8 mouse cellular contexts compared by ENCODE assay signal in the genomic region with DNA sequence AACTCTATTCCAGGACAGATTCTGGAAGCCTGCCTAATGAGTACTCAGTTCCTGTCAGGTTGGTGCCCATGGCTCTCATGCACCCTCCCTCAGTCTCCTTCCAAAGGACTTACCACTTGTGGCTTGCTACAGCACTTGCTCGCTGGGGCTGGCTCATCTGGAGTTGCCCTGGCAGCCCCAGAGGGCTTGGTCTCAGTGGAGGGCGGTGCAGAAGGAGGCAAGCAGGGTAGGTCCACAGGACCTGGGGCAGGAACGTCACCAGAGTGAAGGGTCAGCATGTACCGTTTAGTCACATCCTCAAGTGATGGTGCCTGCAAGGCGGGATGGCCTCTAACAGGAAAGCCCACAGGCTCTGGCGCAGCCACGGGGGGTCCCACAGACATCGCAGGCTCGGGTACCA. TPM values are rescaled to one million over a fixed set of nuclear protein-coding genes. Genes with fewer than 3 reads are reported as not detected.
DNase-seq lines count a peak whose midpoint lies in the region; ATAC-seq lines count a peak whose summit lies in the region.

No protein-coding gene starts in this region.

- no peak for ATAC-seq in forebrain, embryonic 15.5 days (replicated peaks)
- ATAC-seq in limb, embryonic 12.5 days (ENCODE audit: insufficient number of reproducible peaks, insufficient read depth, low FRiP score, low TSS enrichment, low read depth): no peak
- no peak for ATAC-seq in neural tube, embryonic 14.5 days (ENCODE audit: low read depth)
- no peak for ATAC-seq in CD4-positive, CD25-positive, alpha-beta regulatory T cell, adult 4 months

- no peak overlapping the region for H3K9ac ChIP-seq in forebrain, embryonic 15.5 days (replicated peaks)
- peak overlapping the region; percentile 97 for H3K9ac ChIP-seq in limb, embryonic 12.5 days (replicated peaks)
- H3K9ac ChIP-seq in neural tube, embryonic 14.5 days (replicated peaks; ENCODE audit: low read depth, low read length): 0 out of 2 replicates have a peak overlapping the region, but pooled peaks have one; percentile 7

- H3K4me2 ChIP-seq in forebrain, embryonic 15.5 days (replicated peaks): peak overlapping the region; percentile 43
- H3K4me2 ChIP-seq in limb, embryonic 12.5 days: peak overlapping the region; percentile 98
- peak overlapping the region; percentile 69 for H3K4me2 ChIP-seq in neural tube, embryonic 14.5 days (ENCODE audit: low read depth, low read length)

- DNase-seq in kidney, adult 11 months: peak; percentile 64
- no peak for DNase-seq in kidney, adult 9 months
- DNase-seq in ovary, postnatal 14 days (ENCODE audit: low spot score): no peak
- DNase-seq in adrenal gland, postnatal 4 days (ENCODE audit: low spot score in 2 of 2): no peak

- peak overlapping the region; percentile 20 for H3K4me3 ChIP-seq in forebrain, embryonic 15.5 days
- H3K4me3 ChIP-seq in limb, embryonic 12.5 days (replicated peaks): peak overlapping the region; percentile 95
- H3K4me3 ChIP-seq in neural tube, embryonic 14.5 days (ENCODE audit: low read depth, low read length): peak overlapping the region; percentile 13; the same call in 1 of the 2 replicates

- 59% methylated on average over 9 of the region's 9 CpGs for WGBS in forebrain, embryonic 15.5 days
- 50% methylated on average over 9 of the region's 9 CpGs for WGBS in limb, embryonic 12.5 days
- 63% methylated on average over 9 of the region's 9 CpGs for WGBS in neural tube, embryonic 14.5 days

- peaks cover 86% of the 10 kb centered on the region for H3K4me1 ChIP-seq in forebrain, embryonic 15.5 days
- peaks cover 72% of the 10 kb centered on the region for H3K4me1 ChIP-seq in limb, embryonic 12.5 days (replicated peaks)
- peaks cover 22% of the 10 kb centered on the region for H3K4me1 ChIP-seq in neural tube, embryonic 14.5 days (ENCODE audit: control insufficient read depth, insufficient read depth, low read length)

- peaks cover 5% of the 10 kb centered on the region; the same call in 1 of the 2 replicates for H3K27me3 ChIP-seq in forebrain, embryonic 15.5 days
- H3K27me3 ChIP-seq in limb, embryonic 12.5 days: no peaks in the 10 kb centered on the region
- H3K27me3 ChIP-seq in neural tube, embryonic 14.5 days (ENCODE audit: control insufficient read depth, insufficient read depth, low read length): peaks cover 14% of the 10 kb centered on the region

- H3K36me3 ChIP-seq in forebrain, embryonic 15.5 days: no peaks in the 10 kb centered on the region
- H3K36me3 ChIP-seq in limb, embryonic 12.5 days: peaks cover 41% of the 10 kb centered on the region; the same call in 1 of the 2 replicates
- H3K36me3 ChIP-seq in neural tube, embryonic 14.5 days (ENCODE audit: control insufficient read depth, insufficient read depth, low read length): no peaks in the 10 kb centered on the region

- no peaks in the 10 kb centered on the region for H3K9me3 ChIP-seq in forebrain, embryonic 15.5 days
- no peaks in the 10 kb centered on the region for H3K9me3 ChIP-seq in limb, embryonic 12.5 days
- no peaks in the 10 kb centered on the region for H3K9me3 ChIP-seq in neural tube, embryonic 14.5 days (ENCODE audit: control insufficient read depth, low read length)

- H3K27ac ChIP-seq in forebrain, embryonic 15.5 days (replicated peaks): no peak overlapping the region
- no peak overlapping the region for H3K27ac ChIP-seq in limb, embryonic 12.5 days
- no peak overlapping the region for H3K27ac ChIP-seq in neural tube, embryonic 14.5 days (ENCODE audit: low read depth, low read length)

RNA-seq across cellular contexts. Expression of a gene that starts 3.5 kb away (rescaled TPM):
- polyA plus RNA-seq in forebrain, embryonic 15.5 days (2015; fragmentation: Nextera tagmentation; extraction: Ambion mirVana): 7.3 and 7.6 TPM in 2 replicates
- polyA plus RNA-seq in limb, embryonic 12.5 days (2016; fragmentation: Nextera tagmentation; extraction: Ambion mirVana): 8.3 and 11.1 TPM in 2 replicates
- 12.1 and 12.7 TPM in 2 replicates for polyA plus RNA-seq in neural tube, embryonic 14.5 days (2014; fragmentation: Nextera tagmentation; extraction: Ambion mirVana)
- polyA plus RNA-seq in CD4-positive, CD25-positive, alpha-beta regulatory T cell, adult 4 months (2017; shearing (Covaris generic)): not detected
- total RNA-seq in adrenal gland, postnatal 4 days (2021): 10 to 100 TPM; 73.3 to 79.3 TPM

RNA-seq across cellular contexts. Expression of a gene that starts 46.0 kb away (rescaled TPM):
- 2.2 and 2.7 TPM in 2 replicates for polyA plus RNA-seq in forebrain, embryonic 15.5 days (2015; fragmentation: Nextera tagmentation; extraction: Ambion mirVana)
- polyA plus RNA-seq in limb, embryonic 12.5 days (2016; fragmentation: Nextera tagmentation; extraction: Ambion mirVana): 2.0 and 3.0 TPM in 2 replicates
- 1.6 and 4.1 TPM in 2 replicates for polyA plus RNA-seq in neural tube, embryonic 14.5 days (2014; fragmentation: Nextera tagmentation; extraction: Ambion mirVana)
- polyA plus RNA-seq in CD4-positive, CD25-positive, alpha-beta regulatory T cell, adult 4 months (2017; shearing (Covaris generic)): not detected
- 1 to 10 TPM; 6.5 to 7.1 TPM for total RNA-seq in adrenal gland, postnatal 4 days (2021)

Comparison
In these comparisons a context has a peak if more than half of its experiments do, and no peak if none do; other contexts are left out.
1. H3K4me2 ChIP-seq: peak in every context shown above with its lines; median percentile 98 in limb, embryonic 12.5 days; 69 in neural tube, embryonic 14.5 days; 43 in forebrain, embryonic 15.5 days.
2. H3K4me3 ChIP-seq: peak in every context shown above with its lines; median percentile 95 in limb, embryonic 12.5 days; 20 in forebrain, embryonic 15.5 days; 13 in neural tube, embryonic 14.5 days.